Mouse (Mus musculus) G1E (cell line): Measurements from ENCODE around the gene Il1r2. TPM values are rescaled to one million over a fixed set of nuclear protein-coding genes. Genes with fewer than 3 reads are reported as not detected.

ENCODE experiments used
- ATAC-seq: 2 replicates; pipeline ENCODE4 v1.8.0; 2016; ENCODE audit warnings: mild to moderate bottlenecking; ENCODE audit not compliant: insufficient number of reproducible peaks, poor library complexity, low FRiP score, severe bottlenecking; ENCODE audit errors: extremely low read depth
- DNase-seq: peaks from one replicate; pipeline ENCODE4 v3.0.0; 2012; ENCODE audit warnings: low spot score
- H3K27me3 ChIP-seq: 2 replicates; pipeline ENCODE4 v1.6.1; 2012; ENCODE audit warnings: mild to moderate bottlenecking, low read length, inconsistent platforms; ENCODE audit not compliant: insufficient read depth
- H3K36me3 ChIP-seq: replicated peaks from 2 replicates; pipeline ENCODE3; 2012; ENCODE audit warnings: mild to moderate bottlenecking, inconsistent platforms
- H3K4me1 ChIP-seq: 2 replicates; pipeline ENCODE4 v1.6.1; 2012; ENCODE audit warnings: low read depth, low read length, inconsistent platforms, mixed read lengths; ENCODE audit not compliant: insufficient read depth
- H3K4me3 ChIP-seq: 2 replicates; pipeline ENCODE4 v1.5.1; 2012; ENCODE audit warnings: low read depth, mild to moderate bottlenecking, inconsistent platforms, low read length, moderate library complexity, mixed read lengths
- H3K9me3 ChIP-seq: replicated peaks from 2 replicates; pipeline ENCODE4 v1.6.1; 2012; ENCODE audit warnings: inconsistent platforms
- CTCF ChIP-seq: IDR thresholded peaks from 2 replicates; pipeline ENCODE4 v1.5.1; 2012; ENCODE audit warnings: low read depth, low read length, inconsistent platforms, mixed read lengths
- GATA1 ChIP-seq: IDR thresholded peaks from 2 replicates; pipeline ENCODE4 v1.6.1; 2012; ENCODE audit warnings: borderline replicate concordance, low read length, inconsistent platforms, mixed read lengths
- GATA2 ChIP-seq: IDR thresholded peaks from 2 replicates; pipeline ENCODE4 v1.6.1; 2012; ENCODE audit warnings: low read depth, low read length, inconsistent platforms, borderline replicate concordance
- POLR2AphosphoS5 ChIP-seq: IDR thresholded peaks from 2 replicates; pipeline ENCODE4 v1.6.1; 2012; ENCODE audit warnings: low read depth, low read length, inconsistent platforms; ENCODE audit not compliant: insufficient replicate concordance
- TAL1 ChIP-seq: conservative IDR thresholded peaks from 2 replicates; pipeline ENCODE4 v1.6.1; 2012; ENCODE audit warnings: low read depth, low read length, inconsistent platforms, mixed read lengths
- polyA plus RNA-seq: library from polyadenylated mRNA; stranded (reverse); fragments of >175 nt; gene quantifications from 2 replicates; pipeline ENCODE4 v1.2.3, GENCODE M21; 2012
- total RNA-seq, 2 experiments: library from RNA; stranded (forward) in 1 of 2; stranded (reverse) in 1 of 2; fragments of 200-1000 nt in 1 of 2; fragments of >200 nt in 1 of 2; fragmentation: Nextera tagmentation in 1 of 2; gene quantifications; 2 replicates each; pipeline ENCODE4 v1.2.3; 2014 to 2017

Gene Il1r2
- total and polyA plus RNA-seq, 3 experiments: 0.49 TPM; not detected in 2

GRCm38 (mm10) chr1:40115271-40115670 lies 41.4 kb downstream of the Il1r2 start:
- H3K27me3 ChIP-seq: no peaks in the 10 kb centered on the region; the same call in 1 of the 2 replicates
- no peaks in the 10 kb centered on the region for H3K36me3 ChIP-seq
- H3K4me1 ChIP-seq: peaks cover 5% of the 10 kb centered on the region; the same call in 1 of the 2 replicates
- TF ChIP-seq GATA2: no peak
- TF ChIP-seq CTCF: peak; percentile 93
- H3K9me3 ChIP-seq: no peaks in the 10 kb centered on the region
- ATAC-seq: no peak
- DNase-seq: peak; percentile 40
- no peak overlapping the region for H3K4me3 ChIP-seq

GRCm38 (mm10) chr1:40116422-40116821 lies 42.5 kb downstream of the Il1r2 start:
- H3K36me3 ChIP-seq: no peaks in the 10 kb centered on the region
- H3K27me3 ChIP-seq: no peaks in the 10 kb centered on the region; the same call in 1 of the 2 replicates
- TF ChIP-seq CTCF: peak; percentile 96
- TF ChIP-seq GATA1: no peak
- 0 out of 2 replicates have a peak, but pooled peaks have one; percentile 28 for ATAC-seq
- no peaks in the 10 kb centered on the region for H3K9me3 ChIP-seq
- peak; percentile 70 for DNase-seq
- H3K4me3 ChIP-seq: no peak overlapping the region
- peaks cover 5% of the 10 kb centered on the region; the same call in 1 of the 2 replicates for H3K4me1 ChIP-seq

- no peaks in the 10 kb centered on the region for H3K9me3 ChIP-seq
- peaks cover 5% of the 10 kb centered on the region; the same call in 1 of the 2 replicates for H3K4me1 ChIP-seq
- TF ChIP-seq GATA2 (no peak), GATA1 (no peak), POLR2AphosphoS5 (no peak), CTCF (no peak), TAL1 (no peak)
- ATAC-seq (no peak), DNase-seq (no peak)
- H3K4me3 ChIP-seq: no peak overlapping the region
- H3K36me3 ChIP-seq: no peaks in the 10 kb centered on the region
- no peaks in the 10 kb centered on the region for H3K27me3 ChIP-seq
Measured at GRCm38 (mm10) chr1:40117565-40117964, 43.7 kb downstream of the Il1r2 start.

DNA sequence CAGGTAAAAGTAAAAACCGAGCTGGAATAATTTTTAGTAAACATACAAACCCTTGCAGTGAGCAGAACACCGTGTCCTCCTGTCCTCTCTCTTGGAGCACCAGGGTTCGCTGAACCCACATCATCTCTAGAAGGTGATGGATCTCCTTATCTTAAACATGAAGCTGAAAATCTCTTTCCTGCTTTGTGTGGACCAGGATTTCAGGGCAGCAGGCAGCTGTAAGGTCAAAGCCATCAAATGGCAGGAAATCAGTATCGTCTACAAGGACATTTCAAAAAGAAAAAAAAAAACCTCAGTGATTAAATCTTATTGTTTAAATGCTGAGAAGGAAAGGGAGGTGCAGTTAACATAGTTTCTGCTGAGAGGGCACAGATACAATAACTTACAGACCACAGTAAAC lies 50.4 kb downstream of the Il1r2 start:
- no peaks in the 10 kb centered on the region for H3K27me3 ChIP-seq
- no peak for ATAC-seq
- H3K4me3 ChIP-seq: no peak overlapping the region
- H3K9me3 ChIP-seq: no peaks in the 10 kb centered on the region
- no peaks in the 10 kb centered on the region for H3K4me1 ChIP-seq
- TF ChIP-seq GATA1 (no peak), TAL1 (no peak), CTCF (no peak), POLR2AphosphoS5 (no peak), GATA2 (no peak)
- no peaks in the 10 kb centered on the region for H3K36me3 ChIP-seq
- no peak for DNase-seq

DNA sequence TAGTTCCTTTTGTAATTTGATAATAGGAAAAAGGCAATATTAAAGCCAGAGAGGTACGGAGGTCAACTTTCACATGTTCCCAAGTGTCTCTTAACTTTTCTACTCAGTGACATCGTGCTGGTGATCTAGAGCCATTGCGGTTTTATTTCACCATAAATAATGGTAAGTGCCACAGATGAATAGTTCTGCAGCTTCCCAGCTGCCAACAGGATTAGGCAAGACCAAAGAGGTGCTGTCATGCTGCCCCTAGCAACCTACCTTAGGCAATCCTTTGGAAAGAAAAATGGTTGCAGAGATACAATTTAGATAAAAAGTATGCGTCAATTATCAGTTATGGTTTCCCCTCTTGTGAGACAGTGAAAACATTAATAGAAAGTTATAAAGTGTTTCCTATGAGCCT lies 54.6 kb downstream of the Il1r2 start:
- H3K4me3 ChIP-seq: no peak overlapping the region
- no peaks in the 10 kb centered on the region for H3K9me3 ChIP-seq
- H3K36me3 ChIP-seq: no peaks in the 10 kb centered on the region
- H3K4me1 ChIP-seq: no peaks in the 10 kb centered on the region
- no peak for DNase-seq
- TF ChIP-seq GATA2 (no peak), GATA1 (no peak), TAL1 (no peak), POLR2AphosphoS5 (no peak), CTCF (no peak)
- ATAC-seq: no peak
- H3K27me3 ChIP-seq: no peaks in the 10 kb centered on the region

GRCm38 (mm10) chr1:40129321-40129720 lies 55.4 kb downstream of the Il1r2 start:
- Histone ChIP-seq H3K4me1 (no peaks in the 10 kb centered on the region), H3K4me3 (no peak overlapping the region), H3K36me3 (no peaks in the 10 kb centered on the region), H3K9me3 (no peaks in the 10 kb centered on the region), H3K27me3 (no peaks in the 10 kb centered on the region)
- DNase-seq: no peak
- no peak for TF ChIP-seq GATA1
- TF ChIP-seq POLR2AphosphoS5: no peak
- TF ChIP-seq TAL1: no peak
- TF ChIP-seq CTCF: no peak
- TF ChIP-seq GATA2: no peak
- ATAC-seq: no peak

- ATAC-seq: no peak
- Histone ChIP-seq H3K36me3 (no peaks in the 10 kb centered on the region), H3K9me3 (no peaks in the 10 kb centered on the region), H3K4me3 (no peak overlapping the region), H3K27me3 (0 out of 2 replicates have a peak, but pooled peaks cover 2% of the 10 kb centered on the region), H3K4me1 (no peaks in the 10 kb centered on the region)
- DNase-seq: no peak
- no peak for TF ChIP-seq TAL1
- no peak for TF ChIP-seq GATA2
- TF ChIP-seq CTCF: no peak
- no peak for TF ChIP-seq POLR2AphosphoS5
- no peak for TF ChIP-seq GATA1
Measured at GRCm38 (mm10) chr1:40131631-40132030, 57.8 kb downstream of the Il1r2 start.
